Mouse (Mus musculus): ENCODE results near the gene Dolk.

GRCm38 (mm10) chr2:30306087-30306486 lies 20.0 kb upstream of the Dolk start:
- TF ChIP-seq POLR2A (IDR thresholded peaks at IDR 0.05; ENCODE audit: control insufficient read depth in 1 of 2, insufficient read depth in 1 of 2, low read depth in 1 of 2, low read length in 2 of 2, poor library complexity in 1 of 2) (no peak), SMC3 (IDR thresholded peaks at IDR 0.05; ENCODE audit: low read depth, low read length) (no peak), ETS1 (IDR thresholded peaks at IDR 0.05; ENCODE audit: low read depth, low read length) (no peak)
